Mouse (Mus musculus): ENCODE measurements around the gene Bcl6. TPM values are rescaled to one million over a fixed set of nuclear protein-coding genes. Genes with fewer than 3 reads are reported as not detected.

The Bcl6 gene
- polyA plus RNA-seq, 2 experiments = 0.19 to 0.63 TPM

GRCm38 (mm10) chr16:23980991-23981720 is 7.5 kb downstream of the Bcl6 start:
- DNase-seq (ENCODE audit: low read depth in 3 of 3, low spot score in 3 of 3) (no peak), ATAC-seq (ENCODE audit: insufficient read depth) (no peak)
- H3K27ac ChIP-seq = no peak overlapping the region
- H3K4me1 ChIP-seq (replicated peaks; ENCODE audit: control insufficient read depth in 2 of 2, insufficient read depth in 2 of 2, low read length in 1 of 2) = peaks cover 0 to 6% of the 10 kb centered on the region in 2 experiments; a peak in 2 of 4 replicates
- peak overlapping the region; percentile 57 for H3K4me2 ChIP-seq (ENCODE audit: low read depth)
- no peaks in the 10 kb centered on the region for H3K9me3 ChIP-seq (ENCODE audit: control insufficient read depth, low read length)
- no peak overlapping the region for H3K9ac ChIP-seq (replicated peaks)
- peaks cover 57% of the 10 kb centered on the region for H3K27me3 ChIP-seq (ENCODE audit: control insufficient read depth, insufficient read depth, low read length)
- WGBS (ENCODE audit: insufficient replicate concordance) = 2% methylated on average over 32 of the region's 32 CpGs
- no peaks in the 10 kb centered on the region for H3K36me3 ChIP-seq (replicated peaks; ENCODE audit: control insufficient read depth, insufficient read depth, low read depth)
- H3K4me3 ChIP-seq (ENCODE audit: insufficient read depth in 1 of 2, low read depth in 2 of 2, low read length in 2 of 2) = peak overlapping the region; percentile 0 to 35
- no peak for TF ChIP-seq CTCF (IDR thresholded peaks at IDR 0.05; ENCODE audit: low read depth)
- no peak for TF ChIP-seq EP300 (IDR thresholded peaks at IDR 0.05; ENCODE audit: low read depth)

- Histone ChIP-seq H3K27ac (no peak overlapping the region), H3K4me1 (replicated peaks; ENCODE audit: control insufficient read depth in 2 of 2, insufficient read depth in 2 of 2, low read length in 1 of 2) (peaks cover 0 to 6% of the 10 kb centered on the region in 2 experiments; a peak in 2 of 4 replicates), H3K9ac (replicated peaks) (no peak overlapping the region), H3K4me2 (ENCODE audit: low read depth) (peak overlapping the region; percentile 57), H3K36me3 (replicated peaks; ENCODE audit: control insufficient read depth, insufficient read depth, low read depth) (no peaks in the 10 kb centered on the region), H3K9me3 (ENCODE audit: control insufficient read depth, low read length) (no peaks in the 10 kb centered on the region), H3K4me3 (ENCODE audit: insufficient read depth in 1 of 2, low read depth in 2 of 2, low read length in 2 of 2) (peak overlapping the region in 1 of 2 experiments; percentile 35; a peak in 1 of 4 replicates), H3K27me3 (ENCODE audit: control insufficient read depth, insufficient read depth, low read length) (peaks cover 49% of the 10 kb centered on the region)
- DNase-seq (ENCODE audit: low read depth in 3 of 3, low spot score in 3 of 3) = no peak
- 8% methylated on average over 11 of the region's 11 CpGs for WGBS (ENCODE audit: insufficient replicate concordance)
- no peak for TF ChIP-seq CTCF (IDR thresholded peaks at IDR 0.05; ENCODE audit: low read depth)
- TF ChIP-seq EP300 (IDR thresholded peaks at IDR 0.05; ENCODE audit: low read depth) = no peak
- no peak for ATAC-seq (ENCODE audit: insufficient read depth)
Observed at GRCm38 (mm10) chr16:23980201-23980870, 8.3 kb downstream of the Bcl6 start.

- 67% methylated on average over 9 of the region's 9 CpGs for WGBS (ENCODE audit: insufficient replicate concordance)
- Histone ChIP-seq H3K27ac (no peak overlapping the region), H3K4me2 (ENCODE audit: low read depth) (no peak overlapping the region), H3K9ac (replicated peaks) (no peak overlapping the region), H3K27me3 (ENCODE audit: control insufficient read depth, insufficient read depth, low read length) (peaks cover 40% of the 10 kb centered on the region), H3K4me3 (ENCODE audit: insufficient read depth in 1 of 2, low read depth in 2 of 2, low read length in 2 of 2) (no peak overlapping the region), H3K36me3 (replicated peaks; ENCODE audit: control insufficient read depth, insufficient read depth, low read depth) (no peaks in the 10 kb centered on the region), H3K9me3 (ENCODE audit: control insufficient read depth, low read length) (no peaks in the 10 kb centered on the region), H3K4me1 (replicated peaks; ENCODE audit: control insufficient read depth in 2 of 2, insufficient read depth in 2 of 2, low read length in 1 of 2) (peaks cover 0 to 6% of the 10 kb centered on the region in 2 experiments; a peak in 2 of 4 replicates)
- TF ChIP-seq CTCF (IDR thresholded peaks at IDR 0.05; ENCODE audit: low read depth) (no peak), EP300 (IDR thresholded peaks at IDR 0.05; ENCODE audit: low read depth) (no peak)
- ATAC-seq (ENCODE audit: insufficient read depth) (no peak), DNase-seq (ENCODE audit: low read depth in 3 of 3, low spot score in 3 of 3) (no peak)
Observed at GRCm38 (mm10) chr16:23979446-23979845, 9.2 kb downstream of the Bcl6 start.

- no peak for TF ChIP-seq EP300 (IDR thresholded peaks at IDR 0.05; ENCODE audit: low read depth)
- TF ChIP-seq CTCF (IDR thresholded peaks at IDR 0.05; ENCODE audit: low read depth) = no peak
- Histone ChIP-seq H3K27ac (no peak overlapping the region), H3K4me2 (ENCODE audit: low read depth) (no peak overlapping the region), H3K9me3 (ENCODE audit: control insufficient read depth, low read length) (no peaks in the 10 kb centered on the region), H3K27me3 (ENCODE audit: control insufficient read depth, insufficient read depth, low read length) (peaks cover 30% of the 10 kb centered on the region), H3K9ac (replicated peaks) (no peak overlapping the region), H3K4me3 (ENCODE audit: insufficient read depth in 1 of 2, low read depth in 2 of 2, low read length in 2 of 2) (no peak overlapping the region), H3K36me3 (replicated peaks; ENCODE audit: control insufficient read depth, insufficient read depth, low read depth) (no peaks in the 10 kb centered on the region), H3K4me1 (replicated peaks; ENCODE audit: control insufficient read depth in 2 of 2, insufficient read depth in 2 of 2, low read length in 1 of 2) (peaks cover 0 to 3% of the 10 kb centered on the region in 2 experiments; a peak in 1 of 4 replicates)
- DNase-seq (ENCODE audit: low read depth in 3 of 3, low spot score in 3 of 3) = no peak
- no peak for ATAC-seq (ENCODE audit: insufficient read depth)
- 72% methylated on average over 4 of the region's 4 CpGs for WGBS (ENCODE audit: insufficient replicate concordance)
Observed at GRCm38 (mm10) chr16:23978495-23978894, 10.2 kb downstream of the Bcl6 start.

- Histone ChIP-seq H3K27ac (no peak overlapping the region), H3K9me3 (ENCODE audit: control insufficient read depth, low read length) (no peaks in the 10 kb centered on the region)
- no peak for ATAC-seq (ENCODE audit: insufficient read depth)
Observed at GRCm38 (mm10) chr16:23977732-23978131, 10.9 kb downstream of the Bcl6 start.

More at GRCm38 (mm10) chr16:23977732-23978131, 10.9 kb downstream of the Bcl6 start:
- Histone ChIP-seq H3K4me3 (ENCODE audit: insufficient read depth in 1 of 2, low read depth in 2 of 2, low read length in 2 of 2) (no peak overlapping the region), H3K27me3 (ENCODE audit: control insufficient read depth, insufficient read depth, low read length) (peaks cover 23% of the 10 kb centered on the region), H3K9ac (replicated peaks) (no peak overlapping the region), H3K4me2 (ENCODE audit: low read depth) (no peak overlapping the region), H3K36me3 (replicated peaks; ENCODE audit: control insufficient read depth, insufficient read depth, low read depth) (no peaks in the 10 kb centered on the region), H3K4me1 (replicated peaks; ENCODE audit: control insufficient read depth in 2 of 2, insufficient read depth in 2 of 2, low read length in 1 of 2) (peaks cover 0 to 3% of the 10 kb centered on the region in 2 experiments; a peak in 1 of 4 replicates)
- no peak for DNase-seq (ENCODE audit: low read depth in 3 of 3, low spot score in 3 of 3)
- TF ChIP-seq CTCF (IDR thresholded peaks at IDR 0.05; ENCODE audit: low read depth) (no peak), EP300 (IDR thresholded peaks at IDR 0.05; ENCODE audit: low read depth) (no peak)
- 56% methylated on average over 3 of the region's 3 CpGs for WGBS (ENCODE audit: insufficient replicate concordance)

Measured in liver, embryonic 14.5 days (tissue).